Mouse (Mus musculus): ENCODE results near the gene Foxp4. TPM values are rescaled to one million over a fixed set of nuclear protein-coding genes. Genes with fewer than 3 reads are reported as not detected.

The Foxp4 gene
- polyA plus RNA-seq, 1 experiment = 10.6 TPM

DNA sequence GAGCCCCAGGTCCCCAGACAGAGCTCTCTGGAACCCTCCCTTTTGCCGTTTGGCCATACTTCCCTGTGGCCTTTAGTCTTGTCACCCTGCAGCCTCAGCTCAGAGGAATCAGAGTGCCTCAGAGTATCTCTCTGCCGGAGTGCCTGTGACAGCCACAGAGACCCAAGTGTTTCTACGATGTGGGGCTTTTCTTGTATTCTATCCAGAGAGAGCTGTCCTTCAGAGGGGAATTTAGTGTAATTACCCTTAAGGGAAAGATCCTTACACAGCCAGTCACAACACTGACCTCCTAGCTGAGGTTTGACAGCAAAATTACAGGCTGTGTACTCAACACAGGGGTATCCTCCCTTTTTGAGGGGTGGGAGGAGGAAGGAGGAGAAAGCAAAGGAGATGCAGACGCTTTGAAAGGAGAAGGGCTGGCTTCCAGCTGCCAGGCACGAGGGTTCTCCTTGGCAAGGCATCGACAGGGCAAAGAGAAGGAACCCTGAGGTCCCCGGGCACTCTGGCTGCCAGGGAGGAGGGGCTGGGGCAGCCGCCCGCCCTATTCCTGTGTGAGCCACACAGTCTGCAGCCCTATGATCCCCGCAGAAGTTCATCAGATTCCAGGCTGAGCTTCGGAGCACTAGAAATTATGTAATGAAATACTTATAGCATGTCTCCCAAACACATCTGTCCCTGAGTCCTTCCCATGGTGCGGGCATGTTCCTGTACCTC lies 28.1 kb upstream of the Foxp4 start:
- Histone ChIP-seq H3K36me3 (ENCODE audit: control insufficient read depth) (no peaks in the 10 kb centered on the region), H3K4me3 (replicated peaks) (no peak overlapping the region), H3K27me3 (ENCODE audit: control insufficient read depth) (peaks cover 46% of the 10 kb centered on the region), H3K9me3 (ENCODE audit: control insufficient read depth, low read length) (no peaks in the 10 kb centered on the region), H3K4me1 (ENCODE audit: control insufficient read depth) (peaks cover 4% of the 10 kb centered on the region)
- TF ChIP-seq TAL1 (IDR thresholded peaks at IDR 0.05; ENCODE audit: low read length) (no peak), GATA1 (IDR thresholded peaks at IDR 0.05; ENCODE audit: low read length) (no peak)

DNA sequence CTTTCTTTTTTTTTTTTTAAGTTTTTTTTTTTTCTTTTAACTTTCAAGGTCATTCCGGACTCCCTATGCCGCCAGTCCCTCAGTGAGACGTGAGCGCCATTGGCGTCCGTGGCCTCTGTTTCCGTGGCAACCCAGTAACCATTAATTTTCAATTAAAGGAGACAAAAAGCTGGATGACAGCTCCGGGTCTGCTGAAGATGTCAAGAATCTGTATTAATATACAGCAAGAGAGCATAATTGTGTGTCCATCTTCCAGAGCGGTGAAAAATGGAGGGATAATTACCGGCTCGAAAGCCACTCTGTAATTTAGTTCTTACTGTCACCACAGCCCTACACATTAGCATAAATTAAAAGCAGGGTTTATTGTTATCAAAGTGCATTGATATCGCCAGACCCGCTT lies 27.0 kb upstream of the Foxp4 start:
- H3K27me3 ChIP-seq (ENCODE audit: control insufficient read depth) = peaks cover 56% of the 10 kb centered on the region
- H3K4me1 ChIP-seq (ENCODE audit: control insufficient read depth) = peaks cover 11% of the 10 kb centered on the region
- TF ChIP-seq GATA1 (IDR thresholded peaks at IDR 0.05; ENCODE audit: low read length) (no peak), TAL1 (IDR thresholded peaks at IDR 0.05; ENCODE audit: low read length) (no peak)
- no peak overlapping the region for H3K4me3 ChIP-seq (replicated peaks)
- H3K36me3 ChIP-seq (ENCODE audit: control insufficient read depth) = no peaks in the 10 kb centered on the region
- no peaks in the 10 kb centered on the region for H3K9me3 ChIP-seq (ENCODE audit: control insufficient read depth, low read length)

DNA sequence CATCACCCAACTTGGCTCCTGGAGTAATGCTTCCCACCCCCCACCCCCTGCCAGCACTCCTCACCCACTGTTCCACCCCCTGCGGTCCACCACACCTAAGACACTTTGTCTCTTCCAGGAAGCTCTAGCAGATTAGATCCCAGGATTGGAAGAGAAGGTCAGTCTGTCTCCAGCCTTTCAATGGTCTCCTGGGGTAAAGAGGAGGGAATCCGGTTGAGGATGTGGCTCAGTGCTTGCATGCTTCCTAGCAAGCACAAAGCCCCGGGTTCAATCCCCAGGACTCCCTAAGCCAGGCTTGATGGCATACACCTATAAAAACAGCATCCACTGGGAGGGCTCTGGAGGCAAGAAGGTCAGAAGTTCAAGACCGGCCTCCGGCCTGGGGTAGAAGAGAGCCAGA lies 26.4 kb upstream of the Foxp4 start:
- TF ChIP-seq GATA1 (IDR thresholded peaks at IDR 0.05; ENCODE audit: low read length) (no peak), TAL1 (IDR thresholded peaks at IDR 0.05; ENCODE audit: low read length) (no peak)

DNA sequence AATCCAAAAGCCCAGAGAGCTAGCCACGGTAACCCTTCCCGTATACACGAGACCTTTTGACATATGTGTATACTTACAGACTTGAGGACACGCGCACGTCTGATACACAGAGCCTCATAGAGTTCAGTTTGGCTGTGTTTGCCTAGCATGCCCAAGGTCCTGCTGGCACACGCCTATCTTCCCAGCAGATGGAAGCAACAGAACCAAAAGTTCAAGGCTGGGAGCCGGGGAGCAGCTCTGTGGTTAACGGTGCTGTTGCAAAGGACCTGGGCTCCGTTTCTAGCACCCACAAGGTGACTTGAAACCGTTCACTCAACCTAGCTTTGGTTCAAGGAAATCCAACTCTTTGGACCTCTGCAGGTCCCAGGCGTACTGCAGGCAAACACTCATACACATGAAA lies 25.0 kb upstream of the Foxp4 start:
- peaks cover 11% of the 10 kb centered on the region for H3K4me1 ChIP-seq (ENCODE audit: control insufficient read depth)
- H3K9me3 ChIP-seq (ENCODE audit: control insufficient read depth, low read length) = no peaks in the 10 kb centered on the region
- H3K36me3 ChIP-seq (ENCODE audit: control insufficient read depth) = no peaks in the 10 kb centered on the region
- H3K27me3 ChIP-seq (ENCODE audit: control insufficient read depth) = peaks cover 53% of the 10 kb centered on the region
- no peak overlapping the region for H3K4me3 ChIP-seq (replicated peaks)
- TF ChIP-seq TAL1 (IDR thresholded peaks at IDR 0.05; ENCODE audit: low read length) (no peak), GATA1 (IDR thresholded peaks at IDR 0.05; ENCODE audit: low read length) (no peak)

More for the DNA sequence above, 26.4 kb upstream of the Foxp4 start:
- Histone ChIP-seq H3K4me3 (replicated peaks) (no peak overlapping the region), H3K4me1 (ENCODE audit: control insufficient read depth) (peaks cover 11% of the 10 kb centered on the region), H3K36me3 (ENCODE audit: control insufficient read depth) (no peaks in the 10 kb centered on the region), H3K27me3 (ENCODE audit: control insufficient read depth) (peaks cover 56% of the 10 kb centered on the region), H3K9me3 (ENCODE audit: control insufficient read depth, low read length) (no peaks in the 10 kb centered on the region)

DNA sequence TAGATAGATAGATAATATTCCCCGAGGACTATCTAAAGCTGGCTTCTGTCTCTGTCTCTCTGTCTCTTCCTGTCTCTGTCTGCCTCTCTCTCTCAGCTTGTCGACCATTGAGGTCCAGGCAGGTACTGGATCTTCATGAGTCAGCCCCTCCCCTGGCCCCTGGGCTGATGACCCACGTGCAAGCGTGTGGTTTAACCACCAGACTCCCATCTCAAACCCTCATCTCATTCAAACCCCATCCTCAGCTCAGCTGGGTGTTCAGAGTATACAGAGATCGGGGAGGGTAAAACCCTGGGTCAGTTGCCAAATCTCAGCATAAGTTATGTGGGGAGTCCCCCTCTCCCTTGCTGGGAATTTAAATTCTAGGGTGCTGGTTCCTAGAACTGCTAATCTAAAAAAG lies 24.3 kb upstream of the Foxp4 start:
- H3K36me3 ChIP-seq (ENCODE audit: control insufficient read depth) = no peaks in the 10 kb centered on the region
- no peaks in the 10 kb centered on the region for H3K9me3 ChIP-seq (ENCODE audit: control insufficient read depth, low read length)
- peaks cover 50% of the 10 kb centered on the region for H3K27me3 ChIP-seq (ENCODE audit: control insufficient read depth)
- peaks cover 18% of the 10 kb centered on the region for H3K4me1 ChIP-seq (ENCODE audit: control insufficient read depth)
- TF ChIP-seq GATA1 (IDR thresholded peaks at IDR 0.05; ENCODE audit: low read length) (no peak), TAL1 (IDR thresholded peaks at IDR 0.05; ENCODE audit: low read length) (no peak)
- H3K4me3 ChIP-seq (replicated peaks) = no peak overlapping the region

DNA sequence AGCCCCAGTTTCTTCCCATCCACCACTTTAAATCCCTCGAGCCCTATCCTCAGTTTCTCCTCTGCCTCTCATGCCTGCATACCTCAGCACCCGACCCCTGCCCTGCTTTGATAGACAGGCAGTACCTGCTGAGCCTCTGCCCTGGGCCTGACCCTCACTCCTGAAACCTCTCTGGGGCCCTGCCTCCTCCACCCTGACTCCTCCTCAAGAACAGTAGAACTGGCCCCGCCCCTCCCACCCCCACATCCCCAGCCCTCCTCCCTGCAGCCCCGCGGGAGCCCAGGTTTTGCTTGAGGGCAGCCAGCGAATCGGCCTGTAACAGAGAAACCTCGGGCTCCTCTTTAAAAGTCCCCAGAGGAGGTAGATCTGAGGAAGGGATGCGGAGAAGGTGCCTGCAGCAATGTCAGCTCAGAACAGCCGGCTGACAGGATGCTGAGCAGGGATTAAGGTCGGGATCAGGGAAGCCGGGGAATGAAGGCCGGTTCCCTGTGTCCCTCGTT lies 22.5 kb upstream of the Foxp4 start:
- peaks cover 36% of the 10 kb centered on the region for H3K4me1 ChIP-seq (ENCODE audit: control insufficient read depth)
- H3K27me3 ChIP-seq (ENCODE audit: control insufficient read depth) = peaks cover 32% of the 10 kb centered on the region
- H3K9me3 ChIP-seq (ENCODE audit: control insufficient read depth, low read length) = no peaks in the 10 kb centered on the region
- no peak overlapping the region for H3K4me3 ChIP-seq (replicated peaks)
- TF ChIP-seq TAL1 (IDR thresholded peaks at IDR 0.05; ENCODE audit: low read length) = no peak
- TF ChIP-seq GATA1 (IDR thresholded peaks at IDR 0.05; ENCODE audit: low read length) = no peak
- H3K36me3 ChIP-seq (ENCODE audit: control insufficient read depth) = no peaks in the 10 kb centered on the region

DNA sequence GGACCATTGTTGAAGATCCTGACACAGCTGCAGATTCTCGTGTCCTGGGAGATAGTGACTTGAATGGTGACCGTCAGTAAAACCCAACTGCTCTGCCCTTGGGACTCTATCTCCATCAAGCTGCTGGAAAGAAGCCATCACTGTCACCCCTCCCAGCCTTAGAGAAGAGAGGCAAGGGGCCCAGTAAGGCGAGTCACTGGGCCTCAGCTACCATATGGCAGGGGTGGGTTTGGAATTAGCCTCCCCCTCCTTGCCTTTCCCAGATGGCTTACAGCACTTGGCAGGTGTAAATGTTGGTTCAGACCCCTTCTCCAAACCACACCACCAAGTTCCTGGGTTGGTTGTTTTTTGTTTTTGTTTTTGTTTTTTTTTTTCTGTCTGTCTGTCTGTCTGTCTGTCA lies 21.7 kb upstream of the Foxp4 start:
- TF ChIP-seq GATA1 (IDR thresholded peaks at IDR 0.05; ENCODE audit: low read length) (no peak), TAL1 (IDR thresholded peaks at IDR 0.05; ENCODE audit: low read length) (no peak)

DNA sequence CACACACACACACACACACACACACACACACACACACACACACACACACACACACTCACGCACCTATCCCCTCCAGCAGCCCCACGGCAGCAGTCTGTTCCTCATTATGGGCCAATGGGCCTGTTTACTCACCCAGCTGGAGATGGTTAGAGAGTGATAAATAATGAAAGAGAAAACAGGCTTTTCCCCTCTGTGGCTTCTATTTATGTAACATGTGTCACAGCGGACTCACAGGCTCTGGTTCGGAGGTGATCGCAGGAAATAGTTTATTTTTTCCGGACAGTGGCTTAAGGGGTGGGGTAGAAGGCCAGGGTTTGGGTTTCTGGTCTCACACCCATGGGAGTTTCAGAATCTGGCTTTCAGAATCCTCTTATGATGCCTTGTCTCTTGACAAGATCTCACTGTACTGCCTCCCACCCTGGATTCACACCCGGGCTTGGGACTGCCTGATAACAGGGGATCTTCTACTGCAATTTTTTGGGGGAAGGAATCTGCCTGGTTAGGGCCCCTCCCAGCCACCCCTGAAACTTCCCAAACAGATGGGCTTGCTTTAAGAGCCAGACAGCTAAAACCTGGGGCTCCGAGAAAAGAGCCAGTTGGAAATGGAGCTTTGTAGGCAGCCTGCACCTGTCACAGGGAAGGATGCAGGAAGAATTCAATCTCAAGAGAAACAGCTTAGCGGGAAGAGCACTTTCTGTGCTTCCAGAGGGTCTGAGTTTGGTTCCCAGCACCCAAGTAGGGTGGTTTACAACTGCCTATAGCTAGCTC lies 18.8 kb upstream of the Foxp4 start:
- TF ChIP-seq GATA1 (IDR thresholded peaks at IDR 0.05; ENCODE audit: low read length) (no peak), TAL1 (IDR thresholded peaks at IDR 0.05; ENCODE audit: low read length) (no peak)
- Histone ChIP-seq H3K36me3 (ENCODE audit: control insufficient read depth) (no peaks in the 10 kb centered on the region; the same call in 1 of the 2 replicates), H3K4me3 (replicated peaks) (peak overlapping the region; percentile 59), H3K4me1 (ENCODE audit: control insufficient read depth) (peaks cover 72% of the 10 kb centered on the region), H3K27me3 (ENCODE audit: control insufficient read depth) (peaks cover 12% of the 10 kb centered on the region), H3K9me3 (ENCODE audit: control insufficient read depth, low read length) (no peaks in the 10 kb centered on the region)

More for the DNA sequence above, 21.7 kb upstream of the Foxp4 start:
- no peak overlapping the region for H3K4me3 ChIP-seq (replicated peaks)
- peaks cover 44% of the 10 kb centered on the region for H3K4me1 ChIP-seq (ENCODE audit: control insufficient read depth)
- H3K9me3 ChIP-seq (ENCODE audit: control insufficient read depth, low read length) = no peaks in the 10 kb centered on the region
- peaks cover 25% of the 10 kb centered on the region for H3K27me3 ChIP-seq (ENCODE audit: control insufficient read depth)
- H3K36me3 ChIP-seq (ENCODE audit: control insufficient read depth) = no peaks in the 10 kb centered on the region; the same call in 1 of the 2 replicates

DNA sequence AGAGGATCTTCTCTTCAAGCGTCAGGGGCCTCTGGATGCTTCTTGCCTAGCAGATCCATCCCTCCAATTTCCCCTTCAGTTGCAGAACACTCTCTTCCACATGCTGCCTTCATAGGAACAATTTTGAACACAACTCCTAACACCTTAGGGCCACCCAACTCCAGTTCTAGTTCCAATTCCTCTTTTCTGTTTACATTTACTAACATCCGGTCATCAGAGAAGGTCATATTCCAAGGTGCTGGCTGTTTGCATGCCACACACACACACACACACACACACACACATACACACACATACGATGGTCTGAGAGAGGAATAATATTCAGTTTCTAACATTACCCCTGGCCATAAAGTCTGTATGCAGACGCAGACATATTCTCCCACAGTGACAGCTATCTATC lies 17.6 kb upstream of the Foxp4 start:
- Histone ChIP-seq H3K9me3 (ENCODE audit: control insufficient read depth, low read length) (no peaks in the 10 kb centered on the region), H3K4me3 (replicated peaks) (peak overlapping the region; percentile 59), H3K27me3 (ENCODE audit: control insufficient read depth) (peaks cover 5% of the 10 kb centered on the region), H3K36me3 (ENCODE audit: control insufficient read depth) (no peaks in the 10 kb centered on the region; the same call in 1 of the 2 replicates), H3K4me1 (ENCODE audit: control insufficient read depth) (peaks cover 75% of the 10 kb centered on the region)
- TF ChIP-seq GATA1 (IDR thresholded peaks at IDR 0.05; ENCODE audit: low read length) (no peak), TAL1 (IDR thresholded peaks at IDR 0.05; ENCODE audit: low read length) (no peak)

All from erythroblast, embryonic 14.5 days (primary cell).